In the genomic region with DNA sequence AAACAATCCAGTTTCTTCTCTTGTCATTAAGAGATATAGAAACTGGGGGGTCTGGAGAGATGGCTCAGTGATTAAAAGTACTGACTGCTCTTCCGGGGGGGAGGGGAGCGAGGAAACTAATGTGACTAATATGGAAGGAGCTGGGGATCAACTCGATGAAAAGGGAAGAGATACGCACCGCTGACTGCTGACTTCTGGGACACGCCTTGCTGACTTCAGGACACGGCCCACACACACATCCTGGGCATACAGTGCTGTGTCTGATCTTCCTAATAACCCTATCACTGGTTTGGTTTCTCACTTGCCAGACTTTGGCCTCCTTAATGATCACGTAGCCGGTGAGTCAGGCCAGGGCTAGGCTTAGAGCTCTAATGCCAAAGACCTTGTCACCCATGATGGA, we compare ENCODE assay signal across 30 mouse cellular contexts. TPM values are rescaled to one million over a fixed set of nuclear protein-coding genes. Genes with fewer than 3 reads are reported as not detected.
A peak's percentile ranks its signal among the peaks of the same experiment; 100 is the strongest.
DNase-seq lines count a peak whose midpoint lies in the region; ATAC-seq and TF ChIP-seq lines count a peak whose summit lies in the region.
"Had no signal": no experiment of that assay in that cellular context is flagged by ENCODE, and none has a peak within 500 bp of the region (broad histone marks: within the 10 kb centered on the region; RNA-seq: fewer than 3 reads in every experiment).

No protein-coding gene starts in this region.

- ATAC-seq in kidney, postnatal 0 days (replicated peaks; ENCODE audit: low FRiP score, low read depth): peak; percentile 41; the same call in 1 of the 2 replicates
- ATAC-seq: forebrain, embryonic 13.5 days; hindbrain, embryonic 16.5 days; midbrain, embryonic 15.5 days had no signal

- no peaks in the 10 kb centered on the region for H3K36me3 ChIP-seq in kidney, postnatal 0 days (ENCODE audit: insufficient read depth, low read length)
- H3K36me3 ChIP-seq: midbrain, embryonic 15.5 days; neural tube, embryonic 13.5 days; stomach, embryonic 15.5 days had no signal

- H3K9me3 ChIP-seq in kidney, postnatal 0 days (replicated peaks; ENCODE audit: low read length): 0 out of 2 replicates have a peak, but pooled peaks cover 4% of the 10 kb centered on the region
- H3K9me3 ChIP-seq: forebrain, embryonic 13.5 days; midbrain, embryonic 15.5 days; stomach, embryonic 15.5 days had no signal

- H3K27ac ChIP-seq in kidney, postnatal 0 days: no peak overlapping the region
- H3K27ac ChIP-seq: forebrain, embryonic 13.5 days; midbrain, embryonic 15.5 days; neural tube, embryonic 13.5 days; stomach, embryonic 15.5 days had no signal

- no peak overlapping the region for H3K4me2 ChIP-seq in kidney, postnatal 0 days (ENCODE audit: low read length)
- H3K4me2 ChIP-seq: forebrain, embryonic 13.5 days; heart, embryonic 11.5 days; midbrain, embryonic 15.5 days; neural tube, embryonic 13.5 days; stomach, embryonic 15.5 days had no signal

- H3K4me3 ChIP-seq in kidney, postnatal 0 days (replicated peaks; ENCODE audit: low read depth, low read length): no peak overlapping the region
- H3K4me3 ChIP-seq: forebrain, embryonic 13.5 days; midbrain, embryonic 15.5 days; neural tube, embryonic 13.5 days; stomach, embryonic 15.5 days had no signal

- 39% methylated on average over 9 of the region's 9 CpGs for WGBS in kidney, postnatal 0 days

- H3K4me1 ChIP-seq in kidney, postnatal 0 days (replicated peaks; ENCODE audit: insufficient read depth, low read length): 0 out of 2 replicates have a peak, but pooled peaks cover 7% of the 10 kb centered on the region

- H3K27me3 ChIP-seq in kidney, postnatal 0 days (ENCODE audit: insufficient read depth, low read length): no peaks in the 10 kb centered on the region
- H3K27me3 ChIP-seq: forebrain, embryonic 13.5 days; midbrain, embryonic 15.5 days; neural tube, embryonic 13.5 days; stomach, embryonic 15.5 days had no signal

- H3K9ac ChIP-seq in kidney, postnatal 0 days (ENCODE audit: low read depth, low read length): no peak overlapping the region
- H3K9ac ChIP-seq: forebrain, embryonic 13.5 days; midbrain, embryonic 15.5 days; neural tube, embryonic 13.5 days; stomach, embryonic 15.5 days had no signal

- no peak for TF ChIP-seq CTCF in kidney, postnatal 0 days (IDR thresholded peaks at IDR 0.05; ENCODE audit: low read depth)

- DNase-seq in kidney, postnatal 0 days (ENCODE audit: low spot score): peak; percentile 61
- no peak for DNase-seq in kidney, adult 8-10 months
- peak; percentile 49 for DNase-seq in Muller cell, postnatal 12 days (ENCODE audit: inconsistent ontology term)
- DNase-seq in skeletal muscle tissue, adult 2 months (ENCODE audit: low read depth, low spot score): peak; percentile 30
- no peak for DNase-seq in gastrocnemius, adult 18-20 months (ENCODE audit: low spot score)
- DNase-seq in cerebellum, postnatal 25 days: no peak
- DNase-seq in T-cell, adult 2 months (ENCODE audit: low spot score): no peak
- DNase-seq: adrenal gland, postnatal 25 days; cerebellum, adult 8-10 months; gastrocnemius, postnatal 10 days; kidney, adult 9 months; lung, postnatal 4 days; retina, postnatal 1 day; right cerebral cortex, postnatal 25 days; thymus, adult 2 months had no signal

RNA-seq across cellular contexts. Expression of a gene that starts 3.7 kb away (rescaled TPM):
- 3.1 and 3.2 TPM in 2 replicates for polyA plus RNA-seq in kidney, postnatal 0 days (2015; fragmentation: Nextera tagmentation; extraction: Ambion mirVana)
- under 1 TPM in 1 of 2 experiments, not detected in 1; 0.31 TPM for total RNA-seq in gastrocnemius, adult 18-20 months (2021)
- total RNA-seq: gastrocnemius, postnatal 10 days; layer of hippocampus, adult 18-20 months; layer of hippocampus, postnatal 25 days; left cerebral cortex, postnatal 10 days had no signal

RNA-seq across cellular contexts. Expression of a gene that starts 15.2 kb away (rescaled TPM):
- 75.3 and 79.6 TPM in 2 replicates for polyA plus RNA-seq in kidney, postnatal 0 days (2015; fragmentation: Nextera tagmentation; extraction: Ambion mirVana)
- total RNA-seq in gastrocnemius, adult 18-20 months (2021): 10 to 100 TPM; 17.1 to 24.1 TPM

RNA-seq across cellular contexts. Expression of a gene that starts 30.0 kb away (rescaled TPM):
- polyA plus RNA-seq in kidney, postnatal 0 days (2015; fragmentation: Nextera tagmentation; extraction: Ambion mirVana): 19.9 and 24.1 TPM in 2 replicates
- total RNA-seq in gastrocnemius, adult 18-20 months (2021): 1 to 10 TPM in 1 of 2 experiments, under 1 TPM in 1; 0.43 to 1.3 TPM

RNA-seq across cellular contexts. Expression of a gene that starts 44.1 kb away (rescaled TPM):
- polyA plus RNA-seq in kidney, postnatal 0 days (2015; fragmentation: Nextera tagmentation; extraction: Ambion mirVana): 10.8 and 12.5 TPM in 2 replicates
- not detected for total RNA-seq in gastrocnemius, adult 18-20 months (2021)
- total RNA-seq: adrenal gland, postnatal 25 days; gastrocnemius, postnatal 10 days; granulocyte monocyte progenitor cell, adult 5-6 weeks; hematopoietic stem cell, adult 5-6 weeks; layer of hippocampus, adult 18-20 months; layer of hippocampus, postnatal 25 days; left cerebral cortex, postnatal 10 days; megakaryocyte-erythroid progenitor cell, adult 5-6 weeks had no signal
- polyA plus RNA-seq: brain, embryonic 14.5 days; heart, embryonic 11.5 days; heart, postnatal 0 days; hindbrain, embryonic 16.5 days; limb, embryonic 11.5 days had no signal

Comparison
In these comparisons a context has a peak if more than half of its experiments do, and no peak if none do; other contexts are left out.
1. DNase-seq: peak in kidney, postnatal 0 days (single experiment), Muller cell, postnatal 12 days (single experiment) and skeletal muscle tissue, adult 2 months (single experiment); none in kidney, adult 8-10 months (0 of 2), gastrocnemius, adult 18-20 months (single experiment), cerebellum, postnatal 25 days (0 of 2) and T-cell, adult 2 months (single experiment).